Mouse (Mus musculus) embryonic facial prominence, embryonic 14.5 days (tissue): ENCODE results near the gene Drd4. TPM values are rescaled to one million over a fixed set of nuclear protein-coding genes. Genes with fewer than 3 reads are reported as not detected.

Experiments used
- ATAC-seq: fragments of 200-750 bp; cut with Nextera tagmentation; 2 replicates; pipeline ENCODE4 v1.8.0; 2017; ENCODE audit warnings: low read depth, moderate number of reproducible peaks, moderate TSS enrichment
- DNase-seq: peaks from one replicate; pipeline ENCODE4 v3.0.0-alpha.2; 2015; ENCODE audit warnings: low spot score
- H3K27ac ChIP-seq: fragments of 300-500 bp; sonication (generic); replicated peaks from 2 replicates; pipeline ENCODE4 v1.5.1; 2014; ENCODE audit warnings: low read depth, mild to moderate bottlenecking, low read length, moderate library complexity
- H3K27me3 ChIP-seq: fragments of 300-500 bp; sonication (generic); replicated peaks from 2 replicates; pipeline ENCODE4 v1.6.1; 2014; ENCODE audit warnings: low read length; ENCODE audit not compliant: control insufficient read depth, insufficient read depth
- H3K36me3 ChIP-seq: fragments of 300-500 bp; sonication (generic); 2 replicates; pipeline ENCODE4 v1.6.1; 2014; ENCODE audit warnings: low read length, mixed read lengths; ENCODE audit not compliant: control insufficient read depth, insufficient read depth
- H3K4me1 ChIP-seq: fragments of 300-500 bp; sonication (generic); 2 replicates; pipeline ENCODE4 v1.6.1; 2014; ENCODE audit warnings: antibody characterized with exemption, low read length; ENCODE audit not compliant: control insufficient read depth, insufficient read depth
- H3K4me2 ChIP-seq: fragments of 300-500 bp; sonication (generic); 2 replicates; pipeline ENCODE4 v1.6.1; 2014; ENCODE audit warnings: low read depth, mild to moderate bottlenecking, low read length, moderate library complexity, mixed read lengths
- H3K4me3 ChIP-seq: fragments of 300-500 bp; sonication (generic); 2 replicates; pipeline ENCODE4 v1.5.1; 2014; ENCODE audit warnings: low read depth, mild to moderate bottlenecking, low read length
- H3K9ac ChIP-seq: fragments of 300-500 bp; sonication (generic); 2 replicates; pipeline ENCODE4 v1.6.1; 2014; ENCODE audit warnings: low read depth, mild to moderate bottlenecking, low read length, moderate library complexity, mixed read lengths
- H3K9me3 ChIP-seq: fragments of 300-500 bp; sonication (generic); 2 replicates; pipeline ENCODE4 v1.6.1; 2016; ENCODE audit warnings: low read length; ENCODE audit not compliant: control insufficient read depth
- WGBS: fragments of 180-500 bp; shearing (Covaris S2); extraction: QIAGEN DNeasy Blood & Tissue Kit; methylation state at CpG from one replicate; pipeline ENCODE4 v1.1.7; 2014; 5-methylcytosine and 5-hydroxymethylcytosine counted together
- polyA plus RNA-seq: library from polyadenylated mRNA; unstranded; fragments of >200 nt; fragmentation: Nextera tagmentation; extraction: Ambion mirVana; gene quantifications from 2 replicates; pipeline ENCODE4 v1.2.1, GENCODE M21; 2014

Gene Drd4
- polyA plus RNA-seq, 1 experiment from 2014 or later: 0.81 TPM

DNA sequence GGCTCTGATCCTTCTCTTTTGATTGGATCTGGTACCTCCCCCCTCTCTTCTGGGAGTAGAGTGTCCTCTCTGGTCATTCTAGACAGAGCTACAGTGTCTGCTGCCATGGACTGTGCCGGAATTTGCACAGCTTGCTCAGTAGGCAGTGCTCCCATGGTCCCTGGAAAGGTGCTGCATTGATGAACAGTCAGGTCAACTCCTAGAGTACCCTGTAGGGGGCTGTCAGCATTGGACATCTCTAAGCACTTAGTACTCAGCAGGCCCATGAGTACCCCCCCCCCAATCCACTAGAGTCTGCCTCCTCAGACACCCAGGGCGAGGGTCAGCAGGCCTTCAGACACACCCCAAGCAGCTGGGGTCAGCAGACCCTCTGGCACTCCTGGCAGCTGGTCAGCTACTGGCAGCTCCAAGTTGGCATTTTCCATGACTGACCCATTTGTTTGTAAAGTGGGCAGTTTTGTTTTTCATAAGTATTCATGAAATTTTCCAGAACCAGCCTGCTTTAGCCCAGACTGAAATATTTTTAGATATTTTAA lies 43.3 kb downstream of the Drd4 start:
- H3K27ac ChIP-seq: no peak overlapping the region
- H3K27me3 ChIP-seq: no peaks in the 10 kb centered on the region; the same call in 1 of the 2 replicates
- H3K4me3 ChIP-seq: no peak overlapping the region
- H3K36me3 ChIP-seq: peaks cover 23% of the 10 kb centered on the region
- no peak for DNase-seq
- no peak overlapping the region for H3K9ac ChIP-seq
- WGBS: 73% methylated on average over 2 of the region's 2 CpGs
- ATAC-seq: no peak
- H3K4me2 ChIP-seq: no peak overlapping the region
- H3K9me3 ChIP-seq: no peaks in the 10 kb centered on the region
- H3K4me1 ChIP-seq: peaks cover 6% of the 10 kb centered on the region; the same call in 1 of the 2 replicates

DNA sequence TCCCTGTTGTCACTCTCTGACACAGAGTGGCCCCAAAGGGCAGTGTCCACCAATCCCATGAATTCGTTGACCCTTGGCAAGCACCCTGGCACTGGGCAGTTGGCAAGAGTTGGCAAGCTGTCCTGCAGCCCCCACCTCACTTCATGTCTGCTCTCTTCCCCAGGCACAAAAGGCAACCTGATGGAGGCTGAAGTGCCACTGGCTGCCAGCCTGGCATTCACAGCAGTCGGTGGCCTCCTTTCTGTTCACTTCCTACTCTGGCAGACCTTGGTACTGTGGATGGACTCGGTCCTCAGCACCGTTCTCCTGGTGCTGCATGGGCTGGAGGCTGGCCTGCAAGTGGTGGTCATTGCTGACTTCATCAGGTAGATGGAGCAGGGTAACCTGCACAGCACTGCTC lies 43.9 kb downstream of the Drd4 start:
- WGBS: 94% methylated on average over 4 of the region's 4 CpGs
- H3K4me2 ChIP-seq: no peak overlapping the region
- peaks cover 23% of the 10 kb centered on the region for H3K36me3 ChIP-seq
- H3K4me3 ChIP-seq: no peak overlapping the region
- peaks cover 6% of the 10 kb centered on the region; the same call in 1 of the 2 replicates for H3K4me1 ChIP-seq
- no peak overlapping the region for H3K27ac ChIP-seq
- no peaks in the 10 kb centered on the region for H3K9me3 ChIP-seq
- no peak overlapping the region for H3K9ac ChIP-seq
- no peak for ATAC-seq
- no peaks in the 10 kb centered on the region; the same call in 1 of the 2 replicates for H3K27me3 ChIP-seq
- DNase-seq: no peak

DNA sequence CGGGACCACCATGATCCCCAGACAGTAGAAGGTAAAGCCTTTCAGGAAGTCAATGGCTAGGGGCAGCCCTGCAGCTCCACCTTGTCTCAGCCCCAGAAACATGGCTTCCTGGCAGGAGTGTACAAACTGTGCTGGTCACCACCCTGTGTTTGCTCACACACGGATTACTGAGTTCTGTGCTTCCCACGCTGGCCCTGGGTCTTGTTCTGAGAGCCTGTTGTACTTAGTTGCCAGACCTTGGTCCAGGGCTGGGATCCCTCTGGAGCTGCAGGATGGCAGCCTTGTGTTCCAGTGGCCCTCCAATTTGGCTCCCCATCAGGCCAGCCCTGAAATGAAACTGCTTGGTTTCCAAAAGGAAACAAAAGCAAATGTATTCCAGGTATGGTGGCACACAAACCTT lies 44.5 kb downstream of the Drd4 start:
- no peak overlapping the region for H3K4me3 ChIP-seq
- no peak overlapping the region for H3K9ac ChIP-seq
- H3K9me3 ChIP-seq: no peaks in the 10 kb centered on the region
- H3K27me3 ChIP-seq: no peaks in the 10 kb centered on the region; the same call in 1 of the 2 replicates
- peaks cover 23% of the 10 kb centered on the region for H3K36me3 ChIP-seq
- DNase-seq (no peak), ATAC-seq (no peak)
- peaks cover 6% of the 10 kb centered on the region; the same call in 1 of the 2 replicates for H3K4me1 ChIP-seq
- no peak overlapping the region for H3K27ac ChIP-seq
- H3K4me2 ChIP-seq: no peak overlapping the region
- WGBS: 74% methylated on average over 3 of the region's 3 CpGs

DNA sequence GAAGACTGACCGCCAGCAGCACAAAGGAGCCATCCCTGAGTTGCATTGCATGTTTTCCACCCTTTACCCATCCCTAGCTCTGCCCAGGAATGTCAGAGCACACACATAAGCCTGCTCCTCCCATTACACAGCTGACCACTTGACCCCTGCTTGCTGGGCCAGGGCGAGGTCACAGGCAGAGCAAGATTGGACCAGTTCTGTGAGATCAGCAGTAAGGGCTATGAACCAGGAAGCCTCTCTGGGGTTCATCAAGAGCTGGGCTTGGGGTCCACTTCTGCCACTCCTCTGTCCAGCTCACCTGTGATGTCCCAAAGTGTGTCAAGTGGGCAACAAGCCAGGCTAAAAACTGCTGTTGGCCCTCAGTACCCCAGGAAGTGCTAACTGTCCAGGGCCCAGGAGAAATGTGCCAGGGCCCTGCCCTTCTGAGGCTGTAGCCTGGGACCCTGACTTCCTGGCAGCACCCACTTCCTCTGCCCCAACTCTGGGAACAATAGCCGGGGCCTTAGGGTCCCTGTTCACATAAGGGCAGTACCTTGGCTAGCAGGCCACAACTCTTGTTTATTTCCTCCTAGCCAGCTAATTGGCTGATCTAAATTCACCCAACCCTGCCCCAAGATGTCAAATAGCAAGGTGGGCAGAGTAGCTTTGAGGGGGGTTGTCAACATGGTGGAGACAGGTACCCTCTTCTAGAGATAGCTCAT lies 46.1 kb downstream of the Drd4 start:
- peaks cover 6% of the 10 kb centered on the region; the same call in 1 of the 2 replicates for H3K4me1 ChIP-seq
- H3K4me2 ChIP-seq: no peak overlapping the region
- DNase-seq (no peak), ATAC-seq (no peak)
- no peak overlapping the region for H3K4me3 ChIP-seq
- H3K9me3 ChIP-seq: no peaks in the 10 kb centered on the region
- 0 out of 2 replicates have a peak overlapping the region, but pooled peaks have one; percentile 58 for H3K9ac ChIP-seq
- H3K27ac ChIP-seq: no peak overlapping the region
- WGBS: 79% methylated on average over 3 of the region's 3 CpGs
- H3K36me3 ChIP-seq: peaks cover 20% of the 10 kb centered on the region
- H3K27me3 ChIP-seq: no peaks in the 10 kb centered on the region; the same call in 1 of the 2 replicates

DNA sequence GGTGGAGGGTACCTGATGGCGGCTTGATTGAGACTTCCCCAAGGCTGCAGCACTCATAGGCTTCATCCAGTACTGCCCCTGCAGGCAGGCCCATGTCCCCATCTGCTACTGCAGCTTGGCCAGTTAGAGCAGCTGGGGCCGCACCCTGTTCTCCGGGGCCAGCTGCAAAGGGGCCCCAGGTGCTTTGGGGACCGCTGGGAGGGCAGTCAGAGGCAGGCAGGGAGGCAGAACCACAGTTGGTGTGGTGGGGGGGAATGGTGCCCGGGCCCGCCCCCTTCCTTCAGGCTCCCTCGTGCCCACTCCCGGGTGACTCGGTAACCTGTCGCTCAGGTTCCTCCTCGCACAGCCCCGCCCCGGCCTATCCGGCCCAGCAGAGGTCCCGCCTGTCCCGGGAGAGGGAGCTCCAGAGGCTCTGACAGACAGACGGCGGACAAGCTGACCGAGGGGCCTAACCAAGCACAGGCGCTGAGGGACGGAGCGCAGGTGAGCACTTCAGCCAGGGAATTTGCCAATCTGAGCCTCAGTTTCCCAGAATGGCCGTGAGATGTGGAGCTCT lies 46.8 kb downstream of the Drd4 start, which contains the start of gene Eps8l2:
Gene Eps8l2 (plus strand): TSS at position 305 of the 556 bp plus-strand sequence.
- peak within 1 kb of the TSS; percentile 52 for H3K4me2 ChIP-seq
- no peak within 1 kb of the TSS for H3K27ac ChIP-seq
- peak within 1 kb of the TSS; percentile 58 for H3K9ac ChIP-seq
- H3K4me1 ChIP-seq: peaks cover 6% of the 10 kb centered on the region; the same call in 1 of the 2 replicates
- peak within 1 kb of the TSS; percentile 33 for H3K4me3 ChIP-seq
- ATAC-seq (peak; percentile 89), DNase-seq (peak; percentile 70)
- peaks cover 12% of the 10 kb centered on the region; the same call in 1 of the 2 replicates for H3K36me3 ChIP-seq
- 5% methylated on average over 18 of the region's 23 CpGs for WGBS
- H3K27me3 ChIP-seq: no peaks in the 10 kb centered on the region; the same call in 1 of the 2 replicates
- H3K9me3 ChIP-seq: no peaks in the 10 kb centered on the region

DNA sequence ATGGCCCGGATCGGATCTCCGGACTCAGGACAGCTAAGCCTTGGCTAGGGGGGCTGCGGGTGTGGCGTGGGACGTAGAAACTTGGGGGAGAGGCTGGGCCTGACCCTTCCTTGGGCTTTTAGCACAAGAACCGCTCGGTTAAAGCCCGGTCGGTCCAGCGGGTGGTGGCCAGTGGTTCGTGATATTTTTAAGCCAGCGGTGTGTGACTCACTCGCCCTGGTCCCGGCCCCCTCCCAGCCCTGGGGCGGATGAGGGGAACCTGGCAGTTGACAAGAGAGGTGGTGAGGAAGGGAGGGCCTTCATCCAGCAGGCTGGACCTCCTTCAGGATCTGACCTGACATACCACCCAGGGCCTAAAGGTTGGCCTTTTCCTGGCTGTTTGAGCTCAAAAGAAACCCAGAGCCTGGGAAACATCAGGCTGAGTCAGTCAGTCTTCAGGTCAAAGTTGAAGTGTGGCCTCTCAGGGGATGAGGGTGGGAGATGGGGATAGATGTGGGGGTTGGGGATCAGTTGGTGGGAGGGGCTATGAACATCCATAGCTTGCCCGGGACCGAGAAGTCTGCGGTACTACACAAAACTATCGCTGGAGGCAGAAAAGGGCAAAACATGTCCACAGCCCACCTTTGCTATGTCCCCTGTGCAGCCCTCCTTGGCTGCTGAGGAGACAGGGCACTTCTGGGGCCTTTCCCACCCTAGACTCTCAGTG lies 47.6 kb downstream of the Drd4 start:
- 35% methylated on average over 19 of the region's 20 CpGs for WGBS
- Histone ChIP-seq H3K9ac (peak overlapping the region; percentile 58), H3K4me3 (peak overlapping the region; percentile 33), H3K4me2 (peak overlapping the region; percentile 52), H3K9me3 (no peaks in the 10 kb centered on the region), H3K27me3 (no peaks in the 10 kb centered on the region; the same call in 1 of the 2 replicates), H3K36me3 (peaks cover 7% of the 10 kb centered on the region; the same call in 1 of the 2 replicates), H3K4me1 (peaks cover 6% of the 10 kb centered on the region; the same call in 1 of the 2 replicates), H3K27ac (no peak overlapping the region)
- no peak for DNase-seq
- ATAC-seq: no peak

DNA sequence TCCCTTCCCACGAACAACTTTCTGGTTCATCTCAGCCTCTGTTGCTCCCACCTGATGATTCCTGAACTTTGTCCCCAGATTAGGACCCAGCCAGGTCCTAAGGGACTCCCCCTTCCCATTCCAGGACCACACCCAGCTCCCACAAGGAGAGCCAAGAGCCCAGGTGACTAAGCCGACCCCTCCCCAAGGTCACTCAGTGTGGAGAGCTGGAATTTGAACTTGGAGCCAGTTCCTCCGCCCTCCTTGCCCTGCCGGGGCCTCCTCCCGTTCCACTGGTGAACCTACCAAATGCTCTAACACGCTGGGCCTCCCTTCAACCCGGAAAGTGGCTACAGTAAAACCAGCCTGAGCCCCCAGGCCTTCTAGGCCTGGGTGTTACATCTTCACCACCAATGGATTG lies 48.2 kb downstream of the Drd4 start:
- Histone ChIP-seq H3K27me3 (no peaks in the 10 kb centered on the region; the same call in 1 of the 2 replicates), H3K9ac (no peak overlapping the region), H3K4me1 (peaks cover 6% of the 10 kb centered on the region; the same call in 1 of the 2 replicates), H3K36me3 (peaks cover 7% of the 10 kb centered on the region; the same call in 1 of the 2 replicates), H3K4me2 (0 out of 2 replicates have a peak overlapping the region, but pooled peaks have one; percentile 2), H3K27ac (no peak overlapping the region), H3K9me3 (no peaks in the 10 kb centered on the region), H3K4me3 (no peak overlapping the region)
- WGBS: 58% methylated on average over 7 of the region's 7 CpGs
- no peak for ATAC-seq
- no peak for DNase-seq

DNA sequence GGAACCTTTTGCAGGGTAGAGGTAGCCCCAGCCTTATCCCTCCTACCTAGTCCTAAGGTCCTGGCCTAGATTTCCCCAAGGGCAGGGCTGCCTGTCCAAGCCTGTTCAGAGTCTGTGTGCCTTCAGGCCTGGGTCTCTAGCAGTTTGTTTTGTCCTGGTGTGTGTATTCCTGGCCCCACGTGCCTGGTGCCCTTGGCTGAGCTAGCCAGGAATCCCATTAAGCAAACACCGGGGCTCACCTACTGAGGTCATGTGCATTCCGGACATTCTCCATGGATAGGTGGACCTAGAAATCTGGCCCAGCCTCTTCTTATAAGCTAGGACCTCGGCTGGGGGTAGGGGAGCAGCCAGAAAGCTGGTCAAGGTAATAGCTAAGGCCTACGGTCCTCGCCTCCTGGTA lies 48.7 kb downstream of the Drd4 start:
- Histone ChIP-seq H3K4me2 (no peak overlapping the region), H3K4me3 (no peak overlapping the region), H3K36me3 (peaks cover 7% of the 10 kb centered on the region; the same call in 1 of the 2 replicates), H3K9ac (no peak overlapping the region), H3K9me3 (no peaks in the 10 kb centered on the region), H3K27me3 (no peaks in the 10 kb centered on the region; the same call in 1 of the 2 replicates), H3K27ac (no peak overlapping the region), H3K4me1 (peaks cover 6% of the 10 kb centered on the region; the same call in 1 of the 2 replicates)
- 73% methylated on average over 6 of the region's 6 CpGs for WGBS
- DNase-seq (no peak), ATAC-seq (no peak)
